Mouse (Mus musculus) limb, embryonic 15.5 days (tissue): ENCODE data around the gene Wdr89. TPM values are rescaled to one million over a fixed set of nuclear protein-coding genes. Genes with fewer than 3 reads are reported as not detected.
A peak's percentile ranks its signal among the peaks of the same experiment; 100 is the strongest.

ENCODE experiments used
- ATAC-seq: fragments of 200-750 bp; cut with Nextera tagmentation; 2 replicates; pipeline ENCODE4 v1.8.0; 2017; ENCODE audit warnings: low read depth, moderate TSS enrichment; ENCODE audit not compliant: insufficient number of reproducible peaks, low FRiP score, low TSS enrichment
- H3K27ac ChIP-seq: fragments of 300-500 bp; sonication (generic); 2 replicates; pipeline ENCODE4 v1.5.1; 2015; ENCODE audit warnings: moderate library complexity, mild to moderate bottlenecking, inconsistent platforms
- H3K27me3 ChIP-seq: fragments of 300-500 bp; sonication (generic); 2 replicates; pipeline ENCODE4 v1.6.1; 2015; ENCODE audit warnings: inconsistent platforms
- H3K36me3 ChIP-seq: fragments of 300-500 bp; sonication (generic); 2 replicates; pipeline ENCODE4 v1.6.1; 2015; ENCODE audit warnings: inconsistent platforms
- H3K4me1 ChIP-seq: fragments of 300-500 bp; sonication (generic); 2 replicates; pipeline ENCODE4 v1.6.1; 2015; ENCODE audit warnings: inconsistent platforms
- H3K4me2 ChIP-seq: fragments of 300-500 bp; sonication (generic); 2 replicates; pipeline ENCODE4 v1.6.1; 2015; ENCODE audit warnings: mild to moderate bottlenecking, inconsistent platforms
- H3K4me3 ChIP-seq: fragments of 300-500 bp; sonication (generic); 2 replicates; pipeline ENCODE4 v1.5.1; 2015; ENCODE audit warnings: mild to moderate bottlenecking, inconsistent platforms
- H3K9ac ChIP-seq: fragments of 300-500 bp; sonication (generic); 2 replicates; pipeline ENCODE4 v1.6.1; 2015; ENCODE audit warnings: inconsistent platforms
- H3K9me3 ChIP-seq: fragments of 300-500 bp; sonication (generic); 2 replicates; pipeline ENCODE4 v1.6.1; 2016; ENCODE audit warnings: inconsistent platforms
- WGBS: fragments of 180-500 bp; shearing (Covaris S2); methylation state at CpG from one replicate; pipeline ENCODE4 v1.1.7; 2015; 5-methylcytosine and 5-hydroxymethylcytosine counted together
- polyA plus RNA-seq: library from polyadenylated mRNA; unstranded; fragments of >200 nt; fragmentation: Nextera tagmentation; extraction: Ambion mirVana; gene quantifications from 2 replicates; pipeline ENCODE4 v1.2.1, GENCODE M21; 2015

Wdr89 gene
- polyA plus RNA-seq, 1 experiment from 2014 or later = 11.0 TPM

DNA sequence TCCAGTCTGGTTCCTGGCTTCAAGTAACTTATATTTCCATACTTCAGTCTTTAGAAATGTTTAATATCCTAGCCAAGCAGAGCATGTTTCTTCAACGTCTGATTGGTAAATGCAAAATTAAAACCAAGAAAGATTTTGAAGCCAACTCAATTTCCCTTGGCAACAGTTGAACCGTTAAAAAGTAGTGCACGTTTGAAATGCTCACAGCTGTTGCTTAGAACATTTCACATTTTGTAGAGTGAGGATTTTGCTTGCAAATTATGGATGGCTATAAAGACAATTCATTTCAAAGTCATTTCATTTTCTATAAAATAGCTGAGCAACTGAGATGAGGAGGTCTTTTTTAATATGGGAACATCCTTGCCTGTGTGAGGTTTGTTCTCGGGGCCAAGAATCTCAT lies 71.6 kb downstream of the Wdr89 start:
- WGBS = 58% methylated on average over 4 of the region's 4 CpGs
- ATAC-seq = no peak
- Histone ChIP-seq H3K4me3 (no peak overlapping the region), H3K4me2 (no peak overlapping the region), H3K9ac (no peak overlapping the region), H3K9me3 (no peaks in the 10 kb centered on the region), H3K36me3 (peaks cover 4% of the 10 kb centered on the region), H3K27me3 (no peaks in the 10 kb centered on the region), H3K4me1 (peaks cover 12% of the 10 kb centered on the region), H3K27ac (no peak overlapping the region)

DNA sequence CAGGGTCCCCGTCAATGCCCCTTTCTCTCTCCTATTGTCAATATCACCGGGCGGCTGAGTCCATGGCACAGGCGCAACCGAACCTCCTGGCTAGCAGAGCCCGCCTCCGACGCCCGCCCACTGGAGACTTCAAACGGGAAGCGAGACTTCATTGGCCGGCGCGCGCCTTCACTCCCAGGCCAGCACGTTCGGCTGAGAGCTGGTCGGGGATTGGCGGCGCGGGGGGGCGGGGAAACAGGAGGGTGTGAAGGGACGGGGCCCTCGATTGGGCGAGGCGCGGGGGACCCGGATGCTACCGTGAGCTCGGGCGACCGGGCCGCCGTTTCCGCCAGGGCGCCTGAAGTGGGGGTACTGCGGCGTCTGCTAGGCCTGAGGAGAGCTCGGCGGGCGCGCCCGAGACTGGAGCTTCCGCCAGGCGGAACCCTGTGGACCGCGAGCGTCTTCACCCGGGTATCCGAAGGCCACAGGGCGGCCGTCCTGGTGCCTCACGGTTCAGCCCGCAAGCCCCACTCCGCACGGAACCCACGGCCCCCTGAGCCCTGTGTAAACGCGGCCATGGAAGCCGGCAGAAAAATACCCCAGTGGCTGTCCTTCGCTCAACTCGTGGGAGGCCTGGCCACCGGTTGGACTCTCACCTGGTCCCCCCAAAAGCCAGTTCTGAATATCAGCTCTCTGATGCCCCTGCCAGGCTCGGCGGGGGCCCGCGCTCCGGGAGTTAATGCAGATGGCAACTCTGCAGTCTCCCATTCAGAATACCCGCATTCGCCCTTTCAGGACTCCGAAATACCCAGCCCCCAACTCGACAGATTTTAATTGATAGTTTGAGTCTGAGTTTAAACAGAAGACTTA lies 73.0 kb downstream of the Wdr89 start, which contains the start of gene Ppp2r5e:
Ppp2r5e (minus strand) TSS at position 92 of the 849 bp plus-strand sequence.
- peak within 1 kb of the TSS; percentile 76 for H3K4me2 ChIP-seq
- peaks cover 10% of the 10 kb centered on the region for H3K36me3 ChIP-seq
- H3K4me1 ChIP-seq = peaks cover 12% of the 10 kb centered on the region
- under 1% methylated on average over 71 of the region's 72 CpGs for WGBS
- peak within 1 kb of the TSS; percentile 97 for H3K9ac ChIP-seq
- peak; percentile 99 for ATAC-seq
- H3K9me3 ChIP-seq = no peaks in the 10 kb centered on the region
- H3K27ac ChIP-seq = peak within 1 kb of the TSS; percentile 96
- H3K27me3 ChIP-seq = no peaks in the 10 kb centered on the region
- peak within 1 kb of the TSS; percentile 86 for H3K4me3 ChIP-seq

DNA sequence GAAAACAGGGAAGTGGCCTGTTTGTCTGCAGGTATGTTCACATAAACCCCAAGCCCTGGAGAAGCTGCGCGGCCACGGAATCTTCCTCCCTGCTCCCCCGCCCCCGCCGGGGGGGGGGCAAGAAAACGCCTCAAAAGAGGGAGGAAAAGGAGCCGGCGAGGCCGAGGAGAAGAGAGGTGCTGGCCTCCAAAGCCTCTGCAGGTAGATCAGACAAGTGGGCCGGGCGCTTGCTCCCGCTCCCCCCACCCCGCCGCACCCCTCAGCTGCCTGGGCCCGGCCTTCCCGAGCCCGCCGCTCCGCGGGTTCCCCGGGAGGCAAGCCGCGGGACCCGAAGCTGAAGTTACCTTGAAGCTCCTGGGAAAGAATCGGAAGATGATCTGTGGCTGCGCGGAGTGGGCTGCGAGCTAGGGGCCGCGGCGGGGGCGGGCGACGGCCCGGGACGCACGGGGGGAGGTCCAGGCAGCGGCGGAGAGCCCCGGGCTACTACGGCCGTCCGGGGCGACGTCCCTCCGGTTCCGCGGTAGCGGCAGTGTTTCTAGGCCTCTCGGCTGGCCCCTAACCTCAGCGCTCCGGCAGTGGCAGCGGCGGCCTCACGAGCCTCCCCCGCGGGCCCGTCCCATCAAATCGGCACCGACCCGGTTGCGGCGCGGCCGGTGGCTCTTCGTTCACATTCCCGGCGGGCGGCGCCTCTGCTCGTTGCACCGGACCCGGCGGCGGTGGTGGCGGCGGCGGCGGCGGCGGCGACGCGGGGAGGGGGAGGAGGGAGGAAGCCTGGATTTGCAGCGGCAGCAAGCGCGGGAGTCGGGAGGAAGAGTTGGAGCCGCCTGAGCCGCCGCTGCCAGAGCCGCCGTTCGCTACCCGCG lies 73.8 kb downstream of the Wdr89 start:
- Histone ChIP-seq H3K27me3 (no peaks in the 10 kb centered on the region), H3K27ac (peak overlapping the region; percentile 95), H3K36me3 (peaks cover 14% of the 10 kb centered on the region), H3K4me3 (peak overlapping the region; percentile 86), H3K4me2 (peak overlapping the region; percentile 76), H3K4me1 (peaks cover 12% of the 10 kb centered on the region), H3K9me3 (no peaks in the 10 kb centered on the region), H3K9ac (peak overlapping the region; percentile 97)
- no peak for ATAC-seq
- under 1% methylated on average over 66 of the region's 97 CpGs for WGBS

DNA sequence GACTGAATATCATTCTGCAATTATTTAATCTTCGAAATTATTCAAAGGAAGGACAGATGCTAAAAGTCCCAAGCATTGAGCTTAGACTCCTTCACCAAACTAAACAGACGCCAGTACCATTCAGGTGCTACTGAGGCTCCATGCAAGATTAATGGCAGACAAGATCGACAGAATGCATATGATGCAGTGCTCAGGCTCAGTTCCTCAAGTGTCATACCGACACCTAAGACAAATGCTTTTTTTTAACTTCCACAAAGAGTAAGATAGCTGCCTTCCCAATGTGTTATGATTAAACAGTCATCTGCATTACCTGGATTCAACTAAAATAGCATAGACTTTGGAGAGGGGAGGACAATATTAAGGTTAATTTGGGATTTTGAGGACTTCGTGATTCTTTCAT lies 74.9 kb downstream of the Wdr89 start:
- H3K9ac ChIP-seq = no peak overlapping the region
- H3K4me2 ChIP-seq = peak overlapping the region; percentile 76
- H3K4me3 ChIP-seq = peak overlapping the region; percentile 86
- no peak overlapping the region for H3K27ac ChIP-seq
- H3K36me3 ChIP-seq = peaks cover 25% of the 10 kb centered on the region
- no peaks in the 10 kb centered on the region for H3K9me3 ChIP-seq
- no peaks in the 10 kb centered on the region for H3K27me3 ChIP-seq
- WGBS = 45% methylated on average over 5 of the region's 5 CpGs
- no peak for ATAC-seq
- peaks cover 12% of the 10 kb centered on the region for H3K4me1 ChIP-seq

DNA sequence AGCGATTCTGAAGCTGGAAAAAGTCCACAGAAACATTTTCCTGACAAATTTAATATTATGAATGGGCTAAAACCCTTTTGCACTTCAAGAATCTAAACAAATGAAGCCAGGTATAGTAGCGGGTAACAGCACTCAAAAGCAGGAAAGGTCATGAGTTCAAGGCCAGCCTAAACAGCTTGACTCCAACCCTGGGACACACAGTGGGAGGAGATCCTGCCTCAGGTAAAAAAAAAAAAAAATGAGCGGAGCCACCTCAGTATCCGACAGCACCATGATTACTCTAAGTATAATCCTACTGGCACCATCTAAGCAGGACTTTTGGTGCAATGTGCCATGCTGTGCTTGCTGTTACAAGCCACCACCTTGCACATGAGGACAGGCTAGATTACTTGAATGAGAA lies 75.5 kb downstream of the Wdr89 start:
- H3K4me3 ChIP-seq = no peak overlapping the region
- no peak overlapping the region for H3K27ac ChIP-seq
- no peak overlapping the region for H3K9ac ChIP-seq
- 72% methylated on average over 4 of the region's 4 CpGs for WGBS
- peaks cover 29% of the 10 kb centered on the region for H3K36me3 ChIP-seq
- no peak for ATAC-seq
- peaks cover 12% of the 10 kb centered on the region for H3K4me1 ChIP-seq
- H3K27me3 ChIP-seq = no peaks in the 10 kb centered on the region
- no peaks in the 10 kb centered on the region for H3K9me3 ChIP-seq
- no peak overlapping the region for H3K4me2 ChIP-seq

GRCm38 (mm10) chr12:75587501-75587900 lies 81.8 kb downstream of the Wdr89 start:
- Histone ChIP-seq H3K4me2 (no peak overlapping the region), H3K27ac (no peak overlapping the region), H3K36me3 (peaks cover 45% of the 10 kb centered on the region), H3K4me1 (no peaks in the 10 kb centered on the region), H3K4me3 (no peak overlapping the region), H3K9me3 (no peaks in the 10 kb centered on the region), H3K27me3 (no peaks in the 10 kb centered on the region), H3K9ac (no peak overlapping the region)
- no peak for ATAC-seq

GRCm38 (mm10) chr12:75583776-75584175 lies 85.6 kb downstream of the Wdr89 start:
- no peak overlapping the region for H3K4me2 ChIP-seq
- no peak overlapping the region for H3K4me3 ChIP-seq
- WGBS = 76% methylated on average over 3 of the region's 3 CpGs
- no peak overlapping the region for H3K9ac ChIP-seq
- no peak overlapping the region for H3K27ac ChIP-seq
- H3K4me1 ChIP-seq = peaks cover 4% of the 10 kb centered on the region; the same call in 1 of the 2 replicates
- no peak for ATAC-seq
- H3K36me3 ChIP-seq = peaks cover 22% of the 10 kb centered on the region
- no peaks in the 10 kb centered on the region for H3K27me3 ChIP-seq
- no peaks in the 10 kb centered on the region for H3K9me3 ChIP-seq

Other genes with a start within 250 kb of the Wdr89 start
- gene Ppp2r5e, start 73.3 kb downstream of the Wdr89 start, polyA plus RNA-seq = 9.1 and 11.5 TPM in 2 replicates
- 36.2 and 40.7 TPM in 2 replicates for gene Sgpp1, start 66.2 kb upstream of the Wdr89 start, polyA plus RNA-seq
- 43.9 and 45.9 TPM in 2 replicates for gene Syne2, start 148.6 kb upstream of the Wdr89 start, polyA plus RNA-seq